Mouse (Mus musculus) bone marrow macrophage, adult 2 months (primary cell): ENCODE results near the gene Mrpl36. TPM values are rescaled to one million over a fixed set of nuclear protein-coding genes. Genes with fewer than 3 reads are reported as not detected.
A peak's percentile ranks its signal among the peaks of the same experiment; 100 is the strongest.

Experiments
- H3K27ac ChIP-seq: 2 replicates; pipeline ENCODE4 v1.5.1; 2012; ENCODE audit warnings: low read depth, low read length; ENCODE audit not compliant: insufficient read depth
- H3K4me1 ChIP-seq: 2 replicates; pipeline ENCODE4 v1.6.1; 2012; ENCODE audit warnings: low read length; ENCODE audit not compliant: control insufficient read depth, insufficient read depth
- H3K4me3 ChIP-seq: 2 replicates; pipeline ENCODE4 v1.5.1; 2012; ENCODE audit warnings: mild to moderate bottlenecking, low read length, moderate library complexity; ENCODE audit not compliant: insufficient read depth
- CTCF ChIP-seq: IDR thresholded peaks from 2 replicates; pipeline ENCODE4 v1.5.1; 2012; ENCODE audit warnings: low read depth, mild to moderate bottlenecking, low read length, moderate library complexity
- POLR2A ChIP-seq: IDR thresholded peaks from 2 replicates; pipeline ENCODE4 v1.6.1; 2012; ENCODE audit warnings: mild to moderate bottlenecking, low read depth, low read length, borderline replicate concordance
- polyA plus RNA-seq: library from polyadenylated mRNA; stranded (reverse); fragments of >200 nt; gene quantifications from 2 replicates; pipeline ENCODE4 v1.2.4, GENCODE M21; 2012; ENCODE audit not compliant: missing spikeins, insufficient read depth, insufficient read length

Gene Mrpl36
- polyA plus RNA-seq = 40.6 and 42.9 TPM in 2 replicates

GRCm38 (mm10) chr13:73327827-73328698 lies at the start of gene Mrpl36, which contains the start of gene Ndufs6:
Gene Mrpl36, plus strand, starts transcription at chr13:73328513.
Gene Ndufs6, minus strand, starts transcription at chr13:73328542.
- H3K4me1 ChIP-seq = peaks cover 18% of the 10 kb centered on the region

DNA sequence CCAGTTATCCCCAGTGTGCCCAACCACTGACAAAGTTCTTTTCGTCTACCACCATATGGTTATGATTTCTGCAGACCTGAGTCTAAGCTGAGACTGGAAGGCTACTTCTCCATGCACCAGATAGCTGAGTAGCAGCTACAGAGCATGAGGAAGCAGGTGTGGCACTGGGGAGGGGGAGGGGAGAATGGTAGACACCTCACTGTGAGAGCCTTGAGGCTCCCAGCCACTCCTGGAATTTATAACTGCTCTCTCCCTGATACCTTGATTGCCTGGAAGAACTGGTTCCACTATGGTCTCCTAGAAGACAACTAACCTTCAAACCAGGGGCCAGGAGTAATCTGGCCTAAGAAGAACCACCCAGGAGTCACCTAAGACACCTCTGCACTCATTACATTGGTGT lies 49.1 kb upstream of the Mrpl36 start:
- Histone ChIP-seq H3K27ac (no peak overlapping the region), H3K4me1 (no peaks in the 10 kb centered on the region), H3K4me3 (no peak overlapping the region)
- TF ChIP-seq CTCF (no peak), POLR2A (no peak)

More at GRCm38 (mm10) chr13:73327827-73328698, at the start of gene Mrpl36, which contains the start of gene Ndufs6:
- Histone ChIP-seq H3K27ac (peak within 1 kb of the TSS; percentile 63), H3K4me3 (peak within 1 kb of the TSS; percentile 76)
- TF ChIP-seq POLR2A (peak; percentile 91; the same call in 1 of the 2 replicates), CTCF (no peak)

DNA sequence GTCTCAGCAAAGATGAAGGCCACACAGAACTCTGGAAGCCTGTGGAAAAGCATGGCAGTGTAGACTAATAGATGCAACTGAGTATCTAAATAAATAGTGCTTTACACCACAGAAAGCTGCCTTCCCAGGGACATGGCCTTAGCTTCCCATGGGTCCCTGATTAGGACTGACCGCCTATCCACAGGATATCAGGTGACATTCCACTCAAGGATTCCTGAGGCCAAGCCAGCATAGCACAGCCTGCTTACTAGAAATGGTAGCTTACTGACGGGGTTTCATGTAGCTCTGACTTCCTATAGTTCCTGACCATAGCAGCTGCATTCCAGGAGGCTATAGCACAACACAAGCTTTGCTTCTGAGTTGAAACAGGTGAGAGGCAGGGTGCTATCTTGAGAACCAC lies 45.9 kb upstream of the Mrpl36 start:
- Histone ChIP-seq H3K27ac (no peak overlapping the region), H3K4me1 (no peaks in the 10 kb centered on the region), H3K4me3 (no peak overlapping the region)
- no peak for TF ChIP-seq CTCF
- no peak for TF ChIP-seq POLR2A

GRCm38 (mm10) chr13:73283534-73283933 lies 44.8 kb upstream of the Mrpl36 start:
- TF ChIP-seq CTCF = no peak
- TF ChIP-seq POLR2A = no peak
- Histone ChIP-seq H3K4me3 (no peak overlapping the region), H3K4me1 (no peaks in the 10 kb centered on the region), H3K27ac (no peak overlapping the region)

GRCm38 (mm10) chr13:73290206-73290605 lies 38.1 kb upstream of the Mrpl36 start:
- H3K27ac ChIP-seq = no peak overlapping the region
- no peak for TF ChIP-seq POLR2A
- TF ChIP-seq CTCF = no peak
- H3K4me3 ChIP-seq = no peak overlapping the region
- H3K4me1 ChIP-seq = no peaks in the 10 kb centered on the region

GRCm38 (mm10) chr13:73291102-73291501 lies 37.2 kb upstream of the Mrpl36 start:
- no peak for TF ChIP-seq CTCF
- TF ChIP-seq POLR2A = no peak
- Histone ChIP-seq H3K4me3 (no peak overlapping the region), H3K4me1 (no peaks in the 10 kb centered on the region), H3K27ac (no peak overlapping the region)

DNA sequence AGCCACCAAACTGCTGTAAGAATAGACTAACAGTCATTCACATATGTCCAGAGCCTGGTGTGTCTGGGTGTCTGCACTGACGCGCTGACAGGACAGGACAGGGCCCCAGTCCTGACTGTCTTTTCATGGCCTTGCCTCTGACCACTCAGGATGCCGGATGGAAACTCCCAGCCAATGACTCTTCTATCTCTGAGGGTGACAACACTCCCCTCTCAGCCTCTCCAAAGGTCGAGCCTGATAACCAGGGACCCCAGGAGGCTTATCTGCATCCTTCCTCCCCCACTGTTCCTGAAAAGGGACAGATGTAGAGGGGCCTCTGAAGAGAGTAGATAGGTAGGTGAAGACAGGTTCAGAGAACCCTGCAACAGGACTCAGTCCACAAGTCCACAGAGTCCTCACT lies 29.6 kb upstream of the Mrpl36 start:
- no peak overlapping the region for H3K27ac ChIP-seq
- no peak overlapping the region for H3K4me3 ChIP-seq
- TF ChIP-seq CTCF = no peak
- no peak for TF ChIP-seq POLR2A
- H3K4me1 ChIP-seq = no peaks in the 10 kb centered on the region

GRCm38 (mm10) chr13:73299322-73299721 lies 29.0 kb upstream of the Mrpl36 start:
- H3K4me3 ChIP-seq = no peak overlapping the region
- TF ChIP-seq POLR2A = no peak
- no peak for TF ChIP-seq CTCF
- no peaks in the 10 kb centered on the region for H3K4me1 ChIP-seq
- no peak overlapping the region for H3K27ac ChIP-seq

DNA sequence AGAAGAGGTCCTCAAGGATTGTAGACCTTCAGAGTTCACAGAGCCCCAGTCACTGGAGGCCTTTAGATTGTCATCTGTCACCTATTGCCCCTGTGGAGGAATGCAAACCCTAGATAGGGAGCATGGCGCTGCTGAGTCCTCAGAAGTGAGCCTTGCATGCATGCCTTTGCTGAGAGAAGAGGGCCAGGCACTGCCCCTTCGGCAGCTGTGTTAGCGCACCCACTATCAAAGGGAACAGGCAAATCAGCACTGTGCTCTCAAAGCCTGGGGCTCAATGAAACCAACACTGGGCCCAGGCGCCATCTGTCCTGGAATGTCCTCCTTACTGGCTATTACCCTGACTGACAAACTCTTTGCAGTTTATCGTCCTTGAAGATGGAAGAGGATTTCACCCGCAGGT lies 23.6 kb upstream of the Mrpl36 start:
- H3K4me3 ChIP-seq = no peak overlapping the region
- no peaks in the 10 kb centered on the region for H3K4me1 ChIP-seq
- H3K27ac ChIP-seq = no peak overlapping the region
- TF ChIP-seq POLR2A (no peak), CTCF (no peak)

- H3K4me3 ChIP-seq = no peak overlapping the region
- TF ChIP-seq CTCF (no peak), POLR2A (no peak)
- H3K27ac ChIP-seq = no peak overlapping the region
- no peaks in the 10 kb centered on the region for H3K4me1 ChIP-seq
Measured at GRCm38 (mm10) chr13:73305398-73306084, 22.8 kb upstream of the Mrpl36 start.

DNA sequence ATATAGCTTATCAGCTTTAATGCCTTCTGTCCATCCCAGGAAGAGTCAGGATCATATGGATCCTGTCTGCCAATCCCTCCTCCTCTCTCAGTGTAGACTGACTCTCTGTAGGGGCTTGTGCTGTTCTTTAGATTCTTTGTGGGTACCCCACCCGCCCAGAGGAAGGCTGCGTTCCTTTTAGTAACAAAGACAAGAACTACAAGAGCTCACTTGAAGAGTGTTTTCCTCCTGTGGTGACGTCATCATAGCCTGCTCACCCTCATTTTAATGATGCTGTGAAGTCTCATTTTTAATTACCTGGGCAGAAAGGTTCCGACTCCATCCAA lies 22.3 kb upstream of the Mrpl36 start:
- TF ChIP-seq POLR2A = no peak
- TF ChIP-seq CTCF = no peak
- H3K4me1 ChIP-seq = no peaks in the 10 kb centered on the region
- H3K4me3 ChIP-seq = no peak overlapping the region
- H3K27ac ChIP-seq = no peak overlapping the region
